Mouse (Mus musculus) cerebellum, postnatal 36 days (tissue): ENCODE measurements at regions not wholly inside any gene's neighbourhood (a gene's known extent, or its start where the extent isn't known, plus 50 kb on each side); places are given as distances from the start of the nearest gene placed in this dataset.

Experiments
- DNase-seq, 2 experiments: peaks; one replicate each; pipeline ENCODE4 v3.0.0; 2021 to 2022; ENCODE audit warnings: mixed read lengths in 2 of 2

DNA sequence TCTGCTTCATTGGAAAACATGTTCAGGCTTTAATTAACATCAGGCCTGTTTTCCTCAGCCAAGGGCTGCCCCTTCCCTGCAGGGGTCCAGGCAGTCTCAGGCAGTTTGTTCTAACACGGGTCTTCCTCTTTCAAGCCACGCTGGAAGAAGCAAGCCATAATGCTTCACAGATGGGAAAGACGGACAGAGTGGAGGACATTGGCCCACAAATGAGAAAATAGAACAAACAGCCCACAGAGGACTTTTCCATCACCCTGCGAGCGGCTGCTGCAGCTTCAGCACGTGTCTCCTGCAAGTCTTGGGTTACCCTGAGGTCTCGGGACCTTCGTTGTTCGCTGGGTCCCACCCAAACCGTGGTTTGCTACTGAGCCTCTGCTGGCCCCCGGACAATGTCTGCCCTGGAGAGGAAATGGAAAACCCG, 565.9 kb upstream of the 3110018I06Rik start:
- DNase-seq: no peak

DNA sequence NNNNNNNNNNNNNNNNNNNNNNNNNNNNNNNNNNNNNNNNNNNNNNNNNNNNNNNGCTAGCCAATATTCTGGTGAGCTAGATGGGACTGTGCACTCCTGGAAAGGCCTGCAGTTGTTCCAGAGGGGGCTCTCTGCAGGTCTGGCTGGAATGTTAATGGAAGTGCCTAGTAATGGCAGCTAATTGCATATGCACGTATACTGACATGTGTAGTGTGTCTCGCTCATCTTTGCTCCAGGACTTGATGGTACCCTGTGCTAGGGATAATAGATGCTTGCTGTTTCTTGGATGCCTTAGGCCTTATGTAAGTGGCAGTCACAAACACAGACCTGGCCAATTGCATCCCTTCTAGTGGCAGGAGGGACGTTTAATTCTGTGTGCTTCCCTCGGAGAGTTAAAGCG, 560.0 kb upstream of the 3110018I06Rik start:
- no peak for DNase-seq

DNA sequence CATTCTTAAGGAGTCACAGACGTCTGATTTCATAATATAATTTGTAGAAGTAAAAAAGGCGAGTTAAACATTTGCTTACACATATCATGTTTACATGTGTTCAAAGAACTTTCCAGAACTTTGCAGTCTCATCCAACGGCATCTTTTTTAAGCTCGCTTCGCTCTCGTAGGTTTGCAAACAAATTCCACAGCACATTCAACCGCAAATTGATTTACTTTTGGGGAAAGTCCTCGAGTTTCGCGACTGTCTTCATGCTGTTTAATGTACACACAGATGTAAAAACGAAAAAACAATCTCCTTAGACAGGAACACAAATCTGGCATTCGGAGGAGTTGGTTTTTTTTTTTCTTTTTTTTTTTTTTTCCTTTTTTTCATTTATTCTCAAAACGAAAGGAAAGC, 559.3 kb upstream of the 3110018I06Rik start:
- no peak for DNase-seq

DNA sequence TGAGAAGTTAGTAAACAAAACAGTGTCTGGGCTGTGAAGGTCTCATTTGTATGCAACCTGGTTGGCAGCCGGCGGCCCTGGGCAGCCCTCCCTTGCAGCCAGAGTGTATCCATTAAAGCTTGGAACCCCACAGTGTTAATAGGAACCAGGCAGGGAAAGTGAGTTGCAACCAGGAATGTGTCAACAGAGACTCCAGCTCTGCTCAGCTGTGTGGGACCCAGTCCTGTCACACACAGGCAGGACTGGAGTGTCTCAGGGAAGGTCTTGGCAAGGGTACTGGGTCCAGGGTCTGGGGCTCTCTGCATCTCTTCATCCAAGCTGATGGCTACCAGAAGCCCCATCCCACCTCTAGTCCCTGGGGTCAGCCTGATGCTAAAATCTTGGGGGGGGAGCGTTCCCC, 556.8 kb upstream of the 3110018I06Rik start:
- DNase-seq: no peak

DNA sequence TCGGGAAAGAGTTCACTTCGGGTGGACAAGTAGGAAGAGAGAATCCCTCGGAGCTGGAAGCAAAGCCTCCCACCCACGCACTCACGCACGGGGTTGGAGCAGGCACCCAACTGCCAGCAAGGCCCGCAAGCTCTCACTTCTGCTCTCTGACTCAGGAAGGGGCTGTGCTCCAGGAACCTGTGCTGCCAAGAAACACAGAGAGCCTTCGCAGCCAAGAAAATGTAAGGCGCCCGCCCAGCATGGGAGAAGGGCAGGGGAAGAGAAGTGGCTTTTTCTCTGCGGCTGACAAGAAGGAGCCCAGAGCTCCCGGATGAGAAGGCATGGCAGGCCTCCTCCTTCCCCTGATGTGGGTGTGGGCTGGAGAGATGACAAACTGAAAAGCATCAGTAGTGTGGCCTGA, 549.1 kb upstream of the 3110018I06Rik start:
- peak; percentile 58 to 59 for DNase-seq

DNA sequence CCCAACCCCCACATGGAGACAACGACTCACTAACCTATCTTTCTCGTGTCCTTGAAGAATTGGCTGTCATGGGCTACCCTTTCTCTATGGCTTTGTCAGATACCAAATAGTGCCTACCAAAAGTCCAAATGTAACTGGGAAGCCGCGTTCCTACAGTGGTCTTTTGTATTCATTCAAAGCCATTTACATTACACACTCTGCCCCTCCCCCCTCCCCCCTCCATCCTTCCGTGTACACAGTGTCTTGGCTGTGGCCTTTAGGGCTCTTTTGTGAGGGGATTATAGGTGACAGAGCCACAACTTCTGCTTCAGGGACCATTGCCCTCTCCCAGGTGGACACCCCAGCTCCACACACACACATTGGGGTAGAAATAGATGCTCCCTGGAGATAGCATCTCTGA, 544.6 kb upstream of the 3110018I06Rik start:
- DNase-seq: no peak

DNA sequence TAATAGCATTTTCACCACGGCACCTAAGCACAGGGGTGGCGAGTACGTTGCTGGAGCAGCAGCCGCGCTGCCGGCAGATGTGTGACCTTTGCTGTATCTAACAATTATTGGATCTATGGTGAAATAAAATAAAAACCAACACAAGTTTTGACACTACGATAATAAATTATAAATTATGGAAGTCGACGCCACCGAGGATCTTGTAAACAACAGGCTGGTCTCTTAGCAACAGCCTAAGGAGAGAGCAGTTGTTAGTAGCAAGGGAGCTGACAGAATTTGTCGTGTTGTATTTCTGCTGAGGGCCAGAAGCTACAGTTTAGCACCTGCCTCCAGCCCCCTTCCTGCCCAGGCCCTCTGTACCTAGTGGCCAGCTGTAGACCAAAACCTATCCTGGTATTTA, 535.8 kb upstream of the 3110018I06Rik start:
- no peak for DNase-seq

DNA sequence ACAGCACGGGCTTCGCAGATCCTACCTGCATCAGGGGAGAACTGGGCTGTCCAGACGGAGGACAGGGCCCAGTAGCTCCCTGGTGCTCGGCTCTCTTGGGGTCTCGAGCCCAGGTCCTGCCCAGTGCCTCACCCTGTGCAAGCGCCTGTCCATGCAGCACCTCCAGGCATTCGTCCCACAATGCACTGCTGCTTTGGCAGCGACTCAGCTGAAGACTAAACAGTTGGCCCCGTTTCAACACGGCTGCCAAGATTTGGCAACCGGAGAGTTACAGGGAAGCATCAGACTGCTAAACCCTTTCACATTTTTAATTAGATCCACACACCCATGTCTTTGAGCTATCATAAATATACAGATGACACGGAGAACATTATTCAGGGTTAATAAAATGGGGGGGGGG, 532.7 kb upstream of the 3110018I06Rik start:
- peak; percentile 87 to 88 for DNase-seq

DNA sequence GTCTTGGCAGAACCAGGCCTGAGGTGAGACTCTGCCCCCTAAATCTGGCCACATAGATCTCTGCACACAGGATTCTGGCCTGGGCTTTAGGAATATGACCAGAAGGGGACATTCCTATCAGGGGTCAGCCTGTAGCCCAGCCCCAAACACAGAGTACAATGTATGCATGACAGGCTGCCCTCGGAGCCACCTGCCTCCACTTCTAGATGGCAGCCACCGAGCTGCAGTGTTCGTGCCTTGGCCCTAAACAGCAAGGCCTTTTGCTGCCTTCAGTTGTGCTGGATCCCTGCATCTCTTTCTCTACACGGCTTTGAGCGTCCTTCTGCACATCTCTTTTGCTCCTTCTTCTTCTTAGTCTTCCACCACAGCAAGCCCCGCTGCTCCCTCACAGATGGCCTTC, 532.2 kb upstream of the 3110018I06Rik start:
- DNase-seq: peak; percentile 10 to 15

DNA sequence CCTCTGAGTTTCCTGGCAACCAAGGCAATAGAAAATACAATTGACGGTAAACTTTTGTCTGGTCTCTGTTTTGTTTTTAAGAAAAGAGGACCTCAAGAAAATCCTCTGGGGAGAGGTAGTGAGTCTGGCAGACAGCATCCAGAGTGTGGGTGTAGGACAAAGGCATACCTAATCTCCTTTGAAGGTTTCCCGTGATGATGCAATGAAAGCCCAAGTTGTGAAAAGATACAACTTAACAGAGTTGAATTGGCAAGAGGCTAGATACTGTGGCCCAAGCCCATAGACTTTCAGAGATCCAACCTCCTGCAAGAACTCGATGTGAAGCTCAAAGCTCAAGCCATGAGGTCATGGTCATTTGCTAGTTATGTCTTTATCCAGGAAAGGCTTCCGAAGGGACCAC, 526.4 kb upstream of the 3110018I06Rik start:
- DNase-seq: no peak

DNA sequence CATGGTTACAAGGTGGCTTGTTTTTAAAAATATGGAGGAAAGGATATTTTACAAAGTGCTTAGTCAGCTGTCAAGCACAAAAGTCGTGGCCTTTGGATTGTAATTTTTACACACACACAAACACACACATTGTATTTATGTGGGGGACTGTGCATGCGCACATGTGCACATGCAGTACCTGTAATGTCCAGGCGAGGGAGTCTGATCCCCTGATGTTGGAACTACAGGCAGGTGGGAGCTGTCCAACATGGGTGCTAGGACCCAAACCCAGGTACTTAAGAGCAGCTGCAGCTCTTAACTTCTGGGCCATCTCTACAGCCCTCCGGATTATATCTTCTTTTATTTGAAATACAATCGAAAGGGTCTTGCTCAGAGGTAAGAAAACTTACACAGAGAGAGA, 524.7 kb upstream of the 3110018I06Rik start:
- no peak for DNase-seq

DNA sequence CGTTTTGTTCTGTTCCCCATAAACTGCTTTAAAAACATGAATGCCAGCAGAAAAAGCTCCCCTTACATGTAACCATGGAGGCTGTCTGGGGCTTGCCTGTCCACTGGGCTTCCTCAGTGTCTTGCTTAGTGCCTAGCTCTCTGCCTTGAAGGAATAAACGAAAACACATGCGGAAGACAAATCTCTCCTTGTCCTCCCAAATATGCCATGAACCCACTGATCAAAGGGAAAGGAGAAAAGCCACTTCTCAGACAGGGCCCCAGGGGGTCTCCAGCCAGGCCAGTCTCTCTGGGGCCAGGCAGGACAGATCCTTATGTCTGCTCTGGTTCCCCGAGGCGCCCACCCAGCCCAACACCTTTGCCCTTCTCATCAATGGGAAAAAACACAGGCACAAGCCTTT, 518.6 kb upstream of the 3110018I06Rik start:
- DNase-seq: no peak

DNA sequence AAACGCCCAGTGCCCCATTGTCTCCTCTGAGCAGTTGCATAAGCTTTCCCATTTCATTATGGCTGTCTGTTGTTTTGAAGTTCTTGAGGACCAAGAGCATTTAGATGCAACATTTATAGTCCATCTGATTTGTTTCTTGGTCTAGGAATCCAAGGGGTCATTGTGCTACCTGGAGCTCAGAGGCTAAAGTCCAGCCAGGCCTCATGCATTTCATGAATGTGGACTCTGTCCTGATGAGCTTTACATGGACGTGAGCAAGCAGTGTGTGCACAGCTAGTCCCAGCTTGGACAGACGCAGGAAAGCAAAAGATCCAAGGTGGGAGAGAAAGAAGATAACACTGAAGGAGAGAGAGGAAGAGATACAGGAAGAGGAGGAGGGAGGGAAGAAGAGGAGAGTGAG, 496.0 kb upstream of the 3110018I06Rik start:
- no peak for DNase-seq

DNA sequence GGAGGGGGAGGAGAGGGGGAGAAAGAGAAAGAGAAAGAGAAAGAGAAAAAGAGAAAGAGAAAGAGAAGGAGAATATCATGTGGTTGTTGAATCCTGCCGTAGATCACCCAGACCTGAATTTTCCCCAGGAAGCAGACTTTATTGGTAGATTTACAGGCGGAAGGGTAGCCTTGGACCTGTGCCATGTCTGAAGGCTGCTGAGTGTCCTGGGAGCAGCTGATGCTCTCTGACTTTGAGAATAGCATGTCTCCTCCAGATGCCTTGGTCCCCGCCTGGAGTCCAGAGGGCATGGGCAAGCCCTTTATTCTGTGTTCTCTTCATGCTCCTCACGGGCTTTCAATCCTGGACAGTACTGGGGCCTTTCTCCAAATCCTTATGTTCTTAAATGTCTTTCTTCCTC, 495.4 kb upstream of the 3110018I06Rik start:
- no peak for DNase-seq

DNA sequence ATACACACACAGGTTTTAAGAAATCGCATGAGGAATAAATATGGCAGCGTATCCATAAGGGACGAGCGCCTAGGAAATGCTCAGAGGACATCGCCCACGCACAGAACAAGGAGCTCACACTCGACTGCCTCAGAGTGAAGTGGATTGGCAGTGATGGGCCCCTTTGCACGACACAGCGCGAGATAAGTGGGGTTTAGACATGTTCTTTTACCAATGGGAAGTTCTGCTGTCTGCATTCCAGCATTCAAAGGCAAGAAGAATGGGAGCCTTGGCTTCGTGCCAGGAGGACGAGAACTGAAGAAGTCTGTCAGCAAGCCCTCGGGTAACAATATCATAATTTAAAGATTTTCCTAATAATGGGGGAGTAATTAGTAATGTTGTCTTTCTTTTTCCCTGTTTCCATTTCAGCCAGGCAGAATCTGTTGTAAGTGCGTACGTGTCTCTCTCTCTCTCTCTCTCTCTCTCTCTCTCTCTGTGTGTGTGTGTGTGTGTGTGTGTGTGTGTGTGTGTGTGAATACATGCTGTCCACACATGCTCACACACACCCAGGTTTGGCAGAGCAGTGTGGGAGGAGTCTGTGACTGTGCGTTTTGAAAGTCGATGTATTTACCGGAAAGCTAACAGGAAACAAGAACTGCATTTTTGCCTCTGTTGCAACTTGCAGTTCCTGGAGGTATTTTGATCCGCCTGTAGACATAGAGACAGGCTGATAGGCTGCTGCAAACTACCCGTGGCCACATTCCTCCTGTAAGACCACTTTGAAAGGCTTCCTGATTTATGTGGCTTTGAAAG, 477.2 kb upstream of the 3110018I06Rik start:
- peak in 1 of 2 experiments; percentile 6 for DNase-seq

DNA sequence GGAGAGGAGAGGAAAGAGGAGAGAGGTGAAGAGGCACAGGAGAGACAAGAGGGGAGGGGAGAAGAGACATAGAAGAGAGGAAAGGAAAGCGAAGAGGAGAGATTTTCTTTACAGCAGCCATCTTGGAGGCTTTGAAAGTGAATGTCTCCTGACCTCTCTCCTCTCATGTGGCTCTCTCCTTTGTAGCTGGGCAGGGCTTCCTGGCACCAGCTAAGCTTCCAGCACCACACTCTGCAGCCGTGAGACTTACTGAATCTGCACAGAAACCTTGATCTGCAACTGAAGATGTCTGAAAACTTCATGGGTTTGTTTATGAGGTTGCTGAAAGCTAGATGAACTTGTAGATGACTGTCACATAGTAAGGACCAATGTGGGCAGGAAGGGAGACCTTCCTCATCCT, 471.6 kb upstream of the 3110018I06Rik start:
- no peak for DNase-seq

DNA sequence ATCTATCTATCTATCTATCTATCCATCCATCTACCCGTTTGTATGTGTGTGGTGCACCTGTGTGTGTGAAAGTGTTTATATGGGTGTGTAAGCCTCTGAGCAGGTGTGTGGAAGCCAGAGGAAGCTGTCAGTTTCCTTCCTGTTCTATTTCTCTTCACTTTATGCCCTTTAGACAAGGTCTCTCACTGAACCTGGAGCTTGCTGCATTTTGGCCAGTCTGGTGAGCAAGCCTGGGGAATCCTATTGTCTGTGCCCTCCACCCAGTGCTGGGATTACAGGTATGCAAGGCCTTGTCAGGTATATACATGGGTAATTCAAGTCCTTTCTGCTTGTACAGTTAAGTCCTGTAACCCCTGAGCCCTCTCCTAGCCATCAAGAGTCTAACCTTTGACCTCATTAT, 466.6 kb upstream of the 3110018I06Rik start:
- no peak for DNase-seq

DNA sequence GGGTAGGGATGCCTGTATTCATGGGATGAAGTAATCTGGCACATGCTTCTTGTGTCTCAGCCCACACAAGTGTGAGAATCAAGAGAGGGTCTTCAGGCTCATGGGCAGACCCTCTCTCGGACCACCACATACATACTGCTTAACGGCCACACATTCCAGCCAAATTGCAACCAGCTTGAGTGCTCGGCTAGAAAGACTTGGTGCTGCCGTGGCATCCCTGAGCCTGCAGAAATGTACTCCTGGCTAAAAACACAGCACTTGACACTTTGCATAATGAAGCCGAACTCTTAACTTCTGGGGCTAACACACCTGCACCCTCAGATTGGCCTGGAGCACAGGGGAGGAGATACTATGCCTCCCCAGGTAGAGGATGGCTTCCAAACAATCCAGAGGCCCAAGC, 461.6 kb upstream of the 3110018I06Rik start:
- no peak for DNase-seq

DNA sequence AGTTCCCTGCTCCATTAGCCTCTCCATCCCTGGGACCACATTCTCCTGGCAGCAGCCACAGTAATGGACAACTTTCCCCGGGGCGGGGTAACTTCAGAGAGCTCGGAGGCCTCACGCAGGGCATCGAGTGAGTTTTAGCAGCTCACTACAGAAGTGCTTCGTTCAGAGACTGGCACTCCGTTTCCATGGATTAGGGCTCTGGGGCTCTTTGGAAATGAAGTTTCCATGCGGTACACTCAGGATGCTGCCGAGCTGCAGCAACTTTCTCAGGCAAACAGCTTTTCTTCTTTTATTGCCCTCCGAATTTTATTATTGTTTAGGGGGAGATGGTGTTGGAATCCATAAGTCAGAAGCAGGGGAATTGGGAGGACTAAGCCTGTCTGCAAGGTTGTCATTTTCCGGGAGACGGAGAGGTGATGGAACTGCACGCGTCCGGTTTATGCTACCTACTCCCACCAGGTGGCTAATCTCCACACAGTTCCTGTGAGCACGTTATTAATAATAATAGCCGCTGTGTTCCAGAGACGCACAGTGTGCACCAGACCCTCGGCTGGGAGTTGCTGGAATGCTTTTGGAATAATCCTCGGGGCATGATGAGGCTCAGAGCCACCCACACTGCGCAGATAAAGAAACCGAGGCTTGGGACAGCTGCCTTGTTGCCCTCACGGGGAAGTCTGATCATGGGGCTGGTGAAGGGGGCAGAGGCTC, 460.4 kb upstream of the 3110018I06Rik start:
- DNase-seq: peak; percentile 4 to 14

DNA sequence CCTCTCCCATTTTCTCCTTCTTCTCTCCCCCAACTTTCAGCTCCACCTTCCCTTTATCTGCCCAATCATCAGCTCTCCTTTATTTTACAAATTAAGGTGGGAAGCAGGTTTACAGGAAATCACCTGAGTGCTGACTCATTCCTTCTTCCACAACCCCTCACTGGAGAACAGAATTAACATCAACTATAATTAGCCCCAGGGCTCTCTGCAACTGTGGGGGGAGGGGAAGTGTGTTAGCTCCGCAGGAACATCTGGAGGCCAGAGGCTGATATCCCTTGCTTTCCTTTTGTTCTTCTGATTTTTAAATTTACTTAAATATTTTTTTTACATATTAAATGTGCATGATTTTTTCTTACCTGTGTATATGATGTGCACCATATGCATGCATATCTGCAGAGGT, 459.4 kb upstream of the 3110018I06Rik start:
- DNase-seq: no peak

DNA sequence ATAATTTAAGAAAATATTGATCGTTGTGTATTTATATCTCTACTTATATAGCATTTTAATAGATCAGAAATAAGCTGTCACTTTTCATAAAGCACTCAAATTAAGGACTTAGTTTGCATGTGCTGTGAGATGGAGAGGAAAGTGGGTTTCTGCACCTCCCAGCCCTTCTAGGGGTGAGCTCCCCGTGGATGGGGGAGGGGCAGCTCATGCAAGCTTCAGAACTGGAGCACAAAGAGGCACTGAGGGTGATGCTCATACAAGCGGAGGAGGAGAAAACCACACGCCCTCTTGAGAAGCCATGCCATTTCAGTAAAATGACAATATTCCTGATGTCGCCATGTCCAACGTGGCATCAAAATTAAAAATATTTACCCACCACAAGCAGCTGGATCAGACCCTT, 452.1 kb upstream of the 3110018I06Rik start:
- DNase-seq: no peak

DNA sequence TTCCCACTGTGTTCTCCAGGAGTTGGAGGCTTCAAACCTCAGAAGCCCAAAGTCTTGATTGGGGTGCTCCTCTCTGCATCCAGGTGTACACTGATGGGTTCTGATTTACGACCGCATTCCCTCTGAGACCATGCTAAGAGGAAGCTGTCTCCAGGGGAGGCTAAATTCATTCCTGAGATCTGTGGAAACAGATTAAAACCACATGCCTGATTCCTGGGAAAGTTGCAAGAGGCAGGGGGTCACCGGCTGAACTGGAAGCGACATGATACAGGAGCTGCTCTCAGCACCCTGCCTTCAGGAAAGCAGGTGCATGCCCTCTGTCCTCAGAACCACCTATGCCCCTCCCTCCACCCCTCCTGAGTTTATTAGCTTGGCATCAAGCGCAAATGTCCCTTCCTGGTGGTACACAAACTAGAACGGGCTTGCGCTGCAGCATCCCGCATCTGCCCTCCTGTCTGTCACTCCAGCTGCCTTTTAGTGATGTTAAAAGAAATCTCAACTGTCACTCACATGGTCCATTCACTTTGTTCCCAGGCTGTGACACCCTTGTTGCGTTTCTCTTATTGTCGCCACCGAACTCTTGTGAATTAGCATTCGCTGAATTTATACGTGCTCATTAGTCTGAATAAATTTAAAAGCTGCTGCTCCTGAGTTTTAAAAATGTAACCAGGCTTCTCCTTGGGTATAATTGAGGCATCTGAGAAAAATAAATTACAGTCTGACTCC, 446.3 kb upstream of the 3110018I06Rik start:
- no peak for DNase-seq

DNA sequence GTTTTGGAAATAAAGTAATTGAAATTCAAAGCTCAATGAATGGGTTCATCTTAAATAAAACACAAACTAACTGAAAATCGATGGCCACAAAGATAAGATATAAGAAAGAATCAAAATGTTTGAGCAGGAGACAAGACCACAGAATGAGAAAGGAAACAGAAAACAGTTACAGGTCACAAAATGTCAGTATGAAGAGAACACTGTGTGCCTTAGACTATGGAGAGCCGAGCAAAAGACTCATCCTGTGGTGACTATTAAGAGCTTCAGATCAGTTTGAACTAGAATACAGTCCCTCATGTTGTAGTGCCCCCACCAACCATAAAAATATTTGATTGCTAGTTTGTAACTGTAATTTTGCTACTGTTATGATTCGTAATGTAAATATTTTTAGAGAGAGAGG, 441.9 kb upstream of the 3110018I06Rik start:
- no peak for DNase-seq

DNA sequence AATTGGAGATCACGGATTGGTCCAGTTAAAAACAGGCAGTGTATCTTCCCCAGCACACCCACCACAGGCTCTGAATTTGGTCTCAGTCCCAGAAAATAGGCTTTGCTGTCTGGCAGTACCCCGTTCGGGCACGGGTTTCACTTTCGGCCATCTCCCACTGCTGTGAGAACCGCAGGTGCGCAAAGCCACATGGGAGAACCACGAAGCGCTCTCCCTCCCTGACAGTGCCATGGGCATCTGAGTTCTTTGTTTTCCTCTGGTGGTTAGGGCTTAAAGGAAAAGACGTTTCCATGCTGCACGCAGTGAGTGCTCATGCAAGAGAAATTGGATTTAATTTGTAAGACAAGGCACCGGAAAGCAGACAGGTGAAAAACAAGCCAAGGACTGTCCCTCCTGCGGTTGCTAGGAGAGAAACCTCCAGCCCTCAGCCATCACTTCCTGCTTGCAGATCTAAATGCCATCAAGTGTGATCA, 441.3 kb upstream of the 3110018I06Rik start:
- peak; percentile 39 to 51 for DNase-seq
